Mouse (Mus musculus) left cerebral cortex, adult 18-20 months (tissue): ENCODE measurements around the gene Gm10058. TPM values are rescaled to one million over a fixed set of nuclear protein-coding genes. Genes with fewer than 3 reads are reported as not detected.
"Not testable (repeated sequence)": the region's sequence is repeated elsewhere in the genome, so short reads cannot be mapped to it uniquely, and the experiment has no call there.

Experiments used
- DNase-seq, 2 experiments: peaks; one replicate each; pipeline ENCODE4 v3.0.0; 2021 to 2022; ENCODE audit warnings: low spot score in 2 of 2, mixed read lengths in 1 of 2
- long read RNA-seq, 2 experiments: library from polyadenylated mRNA; stranded (forward); transcript quantifications; one replicate each; pipeline ENCODE4 v2.0.0; 2021
- total RNA-seq, 2 experiments: library from RNA; stranded (reverse); gene quantifications; 2 replicates each; pipeline ENCODE4 v1.2.3; 2021

Gm10058 gene
- not detected for total RNA-seq
- long read RNA-seq, experiment 1 = 0 reads
- long read RNA-seq, experiment 2 = 0 reads

GRCm38 (mm10) chrX:27946785-27947184, at the start of gene Gm10058:
Gm10058 (minus strand) TSS chrX:27946885.
- DNase-seq = not testable (repeated sequence)
